Mouse (Mus musculus) MEL (cell line): ENCODE data around the gene Elk4. TPM values are rescaled to one million over a fixed set of nuclear protein-coding genes. Genes with fewer than 3 reads are reported as not detected.

ENCODE experiments used
- DNase-seq: peaks from one replicate; pipeline ENCODE4 v3.0.0; 2011; ENCODE audit warnings: low read depth, low spot score
- H3K27ac ChIP-seq: 2 replicates; pipeline ENCODE4 v1.5.1; 2012; ENCODE audit warnings: low read depth, mild to moderate bottlenecking, control low read depth, low read length, moderate library complexity; ENCODE audit not compliant: control insufficient read depth
- H3K27me3 ChIP-seq, 2 experiments: fragments of 150-350 bp in 1 of 2; sonication (generic) in 1 of 2; 2 replicates each; pipeline ENCODE4 v1.6.1; 2012; ENCODE audit warnings: low read length in 2 of 2, mild to moderate bottlenecking in 2 of 2, improper control_type of control experiment in 1 of 2, moderate library complexity in 1 of 2; ENCODE audit not compliant: insufficient read depth in 2 of 2, control insufficient read depth in 1 of 2
- H3K36me3 ChIP-seq, 2 experiments: 2 replicates each; pipeline ENCODE4 v1.6.1; 2012 to 2014; ENCODE audit warnings: low read length in 2 of 2, improper control_type of control experiment in 1 of 2, inconsistent platforms in 1 of 2, mild to moderate bottlenecking in 1 of 2; ENCODE audit not compliant: insufficient read depth in 2 of 2, control insufficient read depth in 1 of 2
- H3K4me1 ChIP-seq, 2 experiments: fragments of 150-350 bp in 1 of 2; sonication (generic) in 1 of 2; 2 replicates each; pipeline ENCODE4 v1.6.1; 2012; ENCODE audit warnings: low read length in 2 of 2, improper control_type of control experiment in 1 of 2, mild to moderate bottlenecking in 1 of 2; ENCODE audit not compliant: insufficient read depth in 2 of 2, control insufficient read depth in 1 of 2
- H3K4me3 ChIP-seq, 2 experiments: fragments of 150-350 bp in 1 of 2; sonication (generic) in 1 of 2; 2 replicates each; pipeline ENCODE4 v1.5.1; 2012; ENCODE audit warnings: low read depth in 2 of 2, low read length in 2 of 2, mild to moderate bottlenecking in 2 of 2, moderate library complexity in 2 of 2, control low read depth in 1 of 2, improper control_type of control experiment in 1 of 2; ENCODE audit not compliant: control insufficient read depth in 1 of 2, insufficient read depth in 1 of 2
- H3K79me2 ChIP-seq: 2 replicates; pipeline ENCODE4 v1.6.1; 2012; ENCODE audit warnings: mild to moderate bottlenecking, low read length, moderate library complexity; ENCODE audit not compliant: control insufficient read depth, poor library complexity, insufficient read depth
- H3K9ac ChIP-seq: 2 replicates; pipeline ENCODE4 v1.6.1; 2012; ENCODE audit warnings: low read depth, mild to moderate bottlenecking, control low read depth, low read length, moderate library complexity; ENCODE audit not compliant: control insufficient read depth, poor library complexity, severe bottlenecking
- H3K9me3 ChIP-seq: fragments of 150-350 bp; sonication (generic); replicated peaks from 2 replicates; pipeline ENCODE4 v1.6.1; 2012; ENCODE audit warnings: mild to moderate bottlenecking, low read length, improper control_type of control experiment, moderate library complexity; ENCODE audit not compliant: insufficient read depth
- BHLHE40 ChIP-seq: IDR thresholded peaks from 2 replicates; pipeline ENCODE4 v1.6.1; 2012; ENCODE audit warnings: low read depth, mild to moderate bottlenecking, inconsistent platforms, low read length, improper control_type of control experiment, borderline replicate concordance
- CHD1 ChIP-seq: IDR thresholded peaks from 2 replicates; pipeline ENCODE4 v1.6.1; 2012; ENCODE audit warnings: low read depth, mild to moderate bottlenecking, inconsistent platforms, low read length, improper control_type of control experiment
- CHD2 ChIP-seq: IDR thresholded peaks from 2 replicates; pipeline ENCODE4 v1.6.1; 2011; ENCODE audit warnings: low read length, improper control_type of control experiment
- CTCF ChIP-seq, 3 experiments: IDR thresholded peaks in 2 of 3; conservative IDR thresholded peaks in 1 of 3; 2 replicates each; pipeline ENCODE4 v1.5.1; 2011 to 2012; ENCODE audit warnings: low read length in 3 of 3, low read depth in 2 of 3, mild to moderate bottlenecking in 2 of 3, improper control_type of control experiment in 1 of 3, inconsistent platforms in 1 of 3, mixed read lengths in 1 of 3, moderate library complexity in 1 of 3; ENCODE audit not compliant: control insufficient read depth in 1 of 3, insufficient read depth in 1 of 3, poor library complexity in 1 of 3, severe bottlenecking in 1 of 3
- E2F4 ChIP-seq: IDR thresholded peaks from 2 replicates; pipeline ENCODE4 v1.6.1; 2011; ENCODE audit warnings: low read depth, low read length, improper control_type of control experiment, borderline replicate concordance
- ELF1 ChIP-seq: IDR thresholded peaks from 2 replicates; pipeline ENCODE4 v1.6.1; 2014; ENCODE audit warnings: low read depth, mild to moderate bottlenecking, inconsistent platforms, low read length, improper control_type of control experiment, moderate library complexity
- EP300 ChIP-seq, 2 experiments: IDR thresholded peaks; 2 replicates each; pipeline ENCODE4 v1.6.1; 2011; ENCODE audit warnings: improper control_type of control experiment in 2 of 2, low read length in 2 of 2, low read depth in 1 of 2, mild to moderate bottlenecking in 1 of 2
- GATA1 ChIP-seq: IDR thresholded peaks from 2 replicates; pipeline ENCODE4 v1.6.1; 2011; ENCODE audit warnings: low read depth, low read length, improper control_type of control experiment
- HCFC1 ChIP-seq: IDR thresholded peaks from 2 replicates; pipeline ENCODE4 v1.6.1; 2012; ENCODE audit warnings: low read depth, mild to moderate bottlenecking, inconsistent platforms, low read length, improper control_type of control experiment, moderate library complexity
- JUND ChIP-seq: IDR thresholded peaks from 2 replicates; pipeline ENCODE4 v1.6.1; 2011; ENCODE audit warnings: low read depth, mild to moderate bottlenecking, improper control_type of control experiment, low read length
- KAT2A ChIP-seq: conservative IDR thresholded peaks from 2 replicates; pipeline ENCODE4 v1.6.1; 2012; ENCODE audit warnings: low read depth, low read length, improper control_type of control experiment, inconsistent platforms
- MAX ChIP-seq: IDR thresholded peaks from 2 replicates; pipeline ENCODE4 v1.6.1; 2011; ENCODE audit warnings: low read length, improper control_type of control experiment
- MAZ ChIP-seq: IDR thresholded peaks from 2 replicates; pipeline ENCODE4 v1.6.1; 2012; ENCODE audit warnings: low read depth, mild to moderate bottlenecking, inconsistent platforms, low read length, improper control_type of control experiment
- NELFE ChIP-seq: IDR thresholded peaks from 2 replicates; pipeline ENCODE4 v1.6.1; 2011; ENCODE audit warnings: low read depth, low read length, improper control_type of control experiment
- POLR2AphosphoS2 ChIP-seq: IDR thresholded peaks from 2 replicates; pipeline ENCODE4 v1.6.1; 2011; ENCODE audit warnings: low read length, improper control_type of control experiment
- POLR2AphosphoS5 ChIP-seq: IDR thresholded peaks from 2 replicates; pipeline ENCODE4 v1.6.1; 2012; ENCODE audit warnings: low read depth, borderline replicate concordance, mild to moderate bottlenecking, inconsistent platforms, low read length, moderate library complexity, mixed read lengths
- RAD21 ChIP-seq: IDR thresholded peaks from 2 replicates; pipeline ENCODE4 v1.6.1; 2011; ENCODE audit warnings: mild to moderate bottlenecking, low read depth, low read length, improper control_type of control experiment
- SIN3A ChIP-seq: IDR thresholded peaks from 2 replicates; pipeline ENCODE4 v1.6.1; 2012; ENCODE audit warnings: low read length, improper control_type of control experiment, inconsistent platforms
- SMC3 ChIP-seq: IDR thresholded peaks from 2 replicates; pipeline ENCODE4 v1.6.1; 2011; ENCODE audit warnings: low read depth, low read length, improper control_type of control experiment
- TAL1 ChIP-seq: IDR thresholded peaks from 2 replicates; pipeline ENCODE4 v1.6.1; 2012; ENCODE audit warnings: mild to moderate bottlenecking, inconsistent platforms, low read length, moderate library complexity, mixed read lengths
- USF1 ChIP-seq: IDR thresholded peaks from 2 replicates; pipeline ENCODE4 v1.6.1; 2014; ENCODE audit warnings: low read depth, mild to moderate bottlenecking, inconsistent platforms, low read length, improper control_type of control experiment, moderate library complexity
- USF2 ChIP-seq, 2 experiments: IDR thresholded peaks; 2 replicates each; pipeline ENCODE4 v1.6.1; 2011 to 2012; ENCODE audit warnings: improper control_type of control experiment in 2 of 2, low read length in 2 of 2, borderline replicate concordance in 1 of 2, inconsistent platforms in 1 of 2, low read depth in 1 of 2, mild to moderate bottlenecking in 1 of 2; ENCODE audit not compliant: insufficient read depth in 1 of 2
- ZC3H11A ChIP-seq: IDR thresholded peaks from 2 replicates; pipeline ENCODE4 v1.6.1; 2012; ENCODE audit warnings: low read depth, mild to moderate bottlenecking, inconsistent platforms, low read length, improper control_type of control experiment
- ZKSCAN1 ChIP-seq: IDR thresholded peaks from 2 replicates; pipeline ENCODE4 v1.6.1; 2012; ENCODE audit warnings: low read depth, mild to moderate bottlenecking, inconsistent platforms, low read length, improper control_type of control experiment, moderate library complexity
- ZMIZ1 ChIP-seq: IDR thresholded peaks from 2 replicates; pipeline ENCODE4 v1.6.1; 2012; ENCODE audit warnings: low read depth, mild to moderate bottlenecking, inconsistent platforms, low read length, improper control_type of control experiment, moderate library complexity
- polyA plus RNA-seq, 2 experiments: library from polyadenylated mRNA; stranded (reverse) in 1 of 2; unstranded in 1 of 2; fragments of >175 nt in 1 of 2; fragments of >200 nt in 1 of 2; gene quantifications; 2 replicates each; pipeline versions ENCODE4 v1.2.1 to v1.2.4; 2012; ENCODE audit warnings: low replicate concordance in 2 of 2, low read depth in 1 of 2; ENCODE audit not compliant: insufficient read length in 2 of 2, insufficient read depth in 1 of 2, missing spikeins in 1 of 2
- total RNA-seq: library from RNA; depleted of rRNA; stranded (reverse); fragments of 300-350 nt; gene quantifications from 2 replicates; pipeline ENCODE4 v1.2.3, GENCODE M21; 2012

Elk4 gene
- total and polyA plus RNA-seq, 3 experiments: 19.4 to 191 (median 20.3) TPM

DNA sequence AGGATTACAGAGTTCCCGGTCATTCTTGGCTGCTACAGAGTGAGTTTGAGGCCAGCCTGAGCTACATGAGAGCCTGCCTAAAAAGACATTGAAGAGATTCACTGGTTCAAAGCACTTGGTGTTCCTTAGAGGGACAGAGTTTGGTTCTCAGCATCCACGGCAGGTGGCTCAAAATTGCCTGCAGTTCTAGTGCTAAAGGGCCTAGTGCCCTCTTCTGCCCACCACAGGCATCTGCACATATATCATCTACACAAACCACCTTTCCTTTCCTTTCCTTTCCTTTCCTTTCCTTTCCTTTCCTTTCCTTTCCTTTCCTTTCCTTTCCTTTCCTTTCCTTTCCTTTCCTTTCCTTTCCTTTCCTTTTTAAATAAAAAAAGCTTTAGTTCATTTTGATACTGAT lies 23.2 kb downstream of the Elk4 start:
- Histone ChIP-seq H3K4me3 (no peak overlapping the region), H3K4me1 (no peaks in the 10 kb centered on the region), H3K9me3 (no peaks in the 10 kb centered on the region), H3K79me2 (no peaks in the 10 kb centered on the region), H3K36me3 (peaks cover 0 to 6% of the 10 kb centered on the region in 2 experiments; a peak in 2 of 4 replicates), H3K27ac (no peak overlapping the region), H3K27me3 (no peaks in the 10 kb centered on the region), H3K9ac (no peak overlapping the region)
- DNase-seq: no peak
- TF ChIP-seq POLR2AphosphoS5 (no peak), RAD21 (peak; percentile 19), HCFC1 (no peak), SMC3 (peak; percentile 32; the same call in 1 of the 2 replicates), E2F4 (no peak), CTCF (IDR thresholded peaks at IDR 0.05 in 2 of 3, conservative IDR thresholded peaks at IDR 0.05 in 1 of 3; ENCODE audit: control insufficient read depth in 1 of 3, insufficient read depth in 1 of 3, low read depth in 2 of 3, low read length in 3 of 3, poor library complexity in 1 of 3, severe bottlenecking in 1 of 3) (peak; percentile 17 to 40 (median 35); a peak in 4 of 6 replicates)

DNA sequence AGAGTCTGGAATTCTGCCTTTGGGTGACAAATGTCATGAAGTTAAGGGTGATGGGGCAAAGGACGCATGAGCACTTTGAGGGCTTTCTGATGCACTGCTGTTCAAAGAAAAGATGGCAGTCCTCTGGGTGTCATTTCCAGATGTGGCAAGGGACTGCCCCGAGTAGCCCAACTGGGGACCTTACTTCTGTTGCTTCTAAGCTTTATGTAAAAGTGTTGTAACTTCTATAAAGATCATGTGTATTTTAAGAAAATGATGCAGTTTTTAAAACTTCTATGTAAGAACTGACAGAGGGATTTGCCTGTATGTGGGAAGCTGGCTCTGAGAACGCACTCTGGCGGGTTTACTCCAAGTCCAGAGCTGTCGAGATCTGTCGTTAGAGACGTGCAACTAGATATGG lies 24.8 kb downstream of the Elk4 start:
- no peaks in the 10 kb centered on the region for H3K4me1 ChIP-seq
- TF ChIP-seq USF2 (IDR thresholded peaks at IDR 0.05; ENCODE audit: borderline replicate concordance in 1 of 2, insufficient read depth in 1 of 2, low read depth in 1 of 2, low read length in 2 of 2) (no peak), JUND (no peak), MAX (no peak), ZMIZ1 (no peak), ZKSCAN1 (no peak), KAT2A (no peak), E2F4 (no peak), CHD1 (no peak)
- TF ChIP-seq, all 39 proteins: peak for 0
- Histone ChIP-seq H3K9me3 (no peaks in the 10 kb centered on the region), H3K4me3 (no peak overlapping the region), H3K79me2 (no peaks in the 10 kb centered on the region), H3K36me3 (peaks cover 0 to 6% of the 10 kb centered on the region in 2 experiments; a peak in 2 of 4 replicates), H3K27ac (no peak overlapping the region), H3K27me3 (no peaks in the 10 kb centered on the region), H3K9ac (no peak overlapping the region)
- DNase-seq: no peak

DNA sequence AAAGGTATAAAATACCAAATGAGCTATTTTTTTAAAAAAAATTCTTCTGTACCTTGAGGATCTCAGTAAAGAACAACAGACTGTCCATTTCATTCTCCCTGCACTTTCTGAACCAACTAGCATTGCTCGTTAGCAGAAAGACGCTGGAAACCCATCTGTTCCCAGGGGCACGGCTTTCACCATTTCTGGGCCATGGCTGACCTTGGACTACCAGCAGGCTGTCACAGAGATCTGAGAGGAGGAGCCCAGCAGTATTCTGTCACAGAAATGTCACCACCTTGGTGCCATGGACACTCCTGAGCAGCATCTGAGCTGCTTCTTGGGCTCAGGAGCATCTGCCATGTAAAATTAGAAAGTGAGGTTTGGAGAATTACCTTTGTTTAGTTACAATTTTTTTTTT lies 30.3 kb downstream of the Elk4 start:
- Histone ChIP-seq H3K4me1 (no peaks in the 10 kb centered on the region), H3K27me3 (no peaks in the 10 kb centered on the region), H3K27ac (no peak overlapping the region), H3K79me2 (no peaks in the 10 kb centered on the region), H3K9ac (no peak overlapping the region), H3K9me3 (no peaks in the 10 kb centered on the region), H3K36me3 (no peaks in the 10 kb centered on the region), H3K4me3 (no peak overlapping the region)
- DNase-seq: no peak
- TF ChIP-seq USF1: no peak
- no peak for TF ChIP-seq POLR2AphosphoS2
- no peak for TF ChIP-seq BHLHE40
- no peak for TF ChIP-seq CHD2
- no peak for TF ChIP-seq JUND
- TF ChIP-seq POLR2AphosphoS5: no peak
- no peak for TF ChIP-seq ZMIZ1
- no peak for TF ChIP-seq ELF1
- no peak for TF ChIP-seq RAD21
- TF ChIP-seq SMC3: no peak
- TF ChIP-seq MAZ: no peak
- no peak for TF ChIP-seq EP300 (IDR thresholded peaks at IDR 0.05; ENCODE audit: low read depth in 1 of 2, low read length in 2 of 2)
- TF ChIP-seq SIN3A: no peak
- TF ChIP-seq GATA1: no peak
- TF ChIP-seq TAL1: no peak
- TF ChIP-seq NELFE: no peak
- TF ChIP-seq ZC3H11A: no peak
